Mouse (Mus musculus) CH12.LX (cell line): ENCODE measurements at regions not wholly inside any gene's neighbourhood (a gene's known extent, or its start where the extent isn't known, plus 50 kb on each side); places are given as distances from the start of the nearest gene placed in this dataset.

Source experiments
- DNase-seq: peaks from one replicate; pipeline ENCODE4 v3.0.0-alpha.2; 2013; ENCODE audit errors: extremely low read depth
- H3K27ac ChIP-seq: 2 replicates; pipeline ENCODE4 v1.5.1; 2012; ENCODE audit warnings: low read depth, mild to moderate bottlenecking, control low read depth, moderate library complexity; ENCODE audit not compliant: insufficient read depth
- H3K27me3 ChIP-seq: replicated peaks from 2 replicates; pipeline ENCODE3; 2012; ENCODE audit warnings: inconsistent platforms
- H3K36me3 ChIP-seq, 2 experiments: replicated peaks in 1 of 2; 2 replicates each; pipeline versions ENCODE3 to v1.6.1; 2012; ENCODE audit warnings: inconsistent platforms in 1 of 2, low read length in 1 of 2, mild to moderate bottlenecking in 1 of 2, mixed read lengths in 1 of 2, moderate library complexity in 1 of 2; ENCODE audit not compliant: control insufficient read depth in 1 of 2, insufficient read depth in 1 of 2
- H3K4me1 ChIP-seq, 2 experiments: 2 replicates each; pipeline ENCODE4 v1.6.1; 2012; ENCODE audit warnings: inconsistent platforms in 1 of 2, moderate library complexity in 1 of 2; ENCODE audit not compliant: insufficient read depth in 2 of 2, control insufficient read depth in 1 of 2
- H3K4me2 ChIP-seq: 2 replicates; pipeline ENCODE4 v1.6.1; 2012; ENCODE audit warnings: low read depth, mild to moderate bottlenecking, control low read depth; ENCODE audit not compliant: poor library complexity, insufficient read depth, severe bottlenecking
- H3K4me3 ChIP-seq, 3 experiments: fragments of 150-350 bp in 1 of 3; sonication (generic) in 1 of 3; replicated peaks in 1 of 3; 2 replicates each; pipeline versions ENCODE3 to v1.5.1; 2011 to 2012; ENCODE audit warnings: low read depth in 2 of 3, low read length in 2 of 3, mild to moderate bottlenecking in 2 of 3, moderate library complexity in 2 of 3, control low read depth in 1 of 3, improper control_type of control experiment in 1 of 3, inconsistent platforms in 1 of 3, mixed read lengths in 1 of 3; ENCODE audit not compliant: poor library complexity in 1 of 3
- H3K79me2 ChIP-seq: replicated peaks from 2 replicates; pipeline ENCODE4 v1.6.1; 2012; ENCODE audit warnings: mild to moderate bottlenecking, moderate library complexity; ENCODE audit not compliant: control insufficient read depth, poor library complexity, insufficient read depth, severe bottlenecking; ENCODE audit errors: extremely low read depth
- H3K9ac ChIP-seq: 2 replicates; pipeline ENCODE4 v1.6.1; 2012; ENCODE audit warnings: low read depth, mild to moderate bottlenecking, control low read depth, moderate library complexity; ENCODE audit not compliant: insufficient read depth
- H3K9me3 ChIP-seq: replicated peaks from 2 replicates; pipeline ENCODE3; 2012; ENCODE audit warnings: low read length, inconsistent platforms, mixed read lengths
- CHD1 ChIP-seq: IDR thresholded peaks from 2 replicates; pipeline ENCODE4 v1.6.1; 2012; ENCODE audit warnings: low read depth, low read length, improper control_type of control experiment, inconsistent platforms
- CHD2 ChIP-seq: IDR thresholded peaks from 2 replicates; pipeline ENCODE4 v1.6.1; 2011; ENCODE audit warnings: low read length, improper control_type of control experiment
- E2F4 ChIP-seq: IDR thresholded peaks from 2 replicates; pipeline ENCODE4 v1.6.1; 2011; ENCODE audit warnings: low read depth, low read length, improper control_type of control experiment; ENCODE audit not compliant: insufficient replicate concordance
- ELF1 ChIP-seq: IDR thresholded peaks from 2 replicates; pipeline ENCODE4 v1.6.1; 2014; ENCODE audit warnings: low read depth, mild to moderate bottlenecking, inconsistent platforms, low read length, improper control_type of control experiment
- EP300 ChIP-seq: IDR thresholded peaks from 2 replicates; pipeline ENCODE4 v1.6.1; 2011; ENCODE audit warnings: low read length, improper control_type of control experiment
- ETS1 ChIP-seq: conservative IDR thresholded peaks from 2 replicates; pipeline ENCODE4 v1.6.1; 2012; ENCODE audit warnings: low read depth, mild to moderate bottlenecking, inconsistent platforms, low read length, improper control_type of control experiment, moderate library complexity
- GABPA ChIP-seq: IDR thresholded peaks from 2 replicates; pipeline ENCODE4 v1.6.1; 2012; ENCODE audit warnings: low read depth, low read length, improper control_type of control experiment, inconsistent platforms; ENCODE audit not compliant: insufficient replicate concordance
- HCFC1 ChIP-seq: IDR thresholded peaks from 2 replicates; pipeline ENCODE4 v1.6.1; 2012; ENCODE audit warnings: low read depth, mild to moderate bottlenecking, inconsistent platforms, low read length, improper control_type of control experiment
- JUN ChIP-seq: IDR thresholded peaks from 2 replicates; pipeline ENCODE4 v1.6.1; 2011; ENCODE audit warnings: low read depth, mild to moderate bottlenecking, low read length, improper control_type of control experiment, moderate library complexity; ENCODE audit not compliant: insufficient read depth
- JUND ChIP-seq: conservative IDR thresholded peaks from 2 replicates; pipeline ENCODE4 v1.6.1; 2011; ENCODE audit warnings: low read depth, low read length, improper control_type of control experiment
- MAFK ChIP-seq: IDR thresholded peaks from 2 replicates; pipeline ENCODE4 v1.6.1; 2011; ENCODE audit warnings: low read length, improper control_type of control experiment; ENCODE audit not compliant: insufficient replicate concordance
- MEF2A ChIP-seq: IDR thresholded peaks from 2 replicates; pipeline ENCODE4 v1.6.1; 2014; ENCODE audit warnings: low read depth, mild to moderate bottlenecking, inconsistent platforms, low read length, improper control_type of control experiment, borderline replicate concordance
- NELFE ChIP-seq: IDR thresholded peaks from 2 replicates; pipeline ENCODE4 v1.6.1; 2011; ENCODE audit warnings: low read depth, low read length, improper control_type of control experiment
- NRF1 ChIP-seq: IDR thresholded peaks from 2 replicates; pipeline ENCODE4 v1.6.1; 2014; ENCODE audit warnings: low read depth, mild to moderate bottlenecking, inconsistent platforms, low read length, improper control_type of control experiment, moderate library complexity
- POLR2A ChIP-seq: IDR thresholded peaks from 2 replicates; pipeline ENCODE4 v1.6.1; 2011; ENCODE audit warnings: low read depth, mild to moderate bottlenecking, improper control_type of control experiment, low read length
- POLR2AphosphoS2 ChIP-seq: IDR thresholded peaks from 2 replicates; pipeline ENCODE4 v1.6.1; 2011; ENCODE audit warnings: low read depth, low read length, improper control_type of control experiment
- RAD21 ChIP-seq: IDR thresholded peaks from 2 replicates; pipeline ENCODE4 v1.6.1; 2011; ENCODE audit warnings: low read depth, mild to moderate bottlenecking, low read length, improper control_type of control experiment, moderate library complexity
- SIN3A ChIP-seq: IDR thresholded peaks from 2 replicates; pipeline ENCODE4 v1.6.1; 2012; ENCODE audit warnings: low read length, improper control_type of control experiment, inconsistent platforms
- SMC3 ChIP-seq: IDR thresholded peaks from 2 replicates; pipeline ENCODE4 v1.6.1; 2011; ENCODE audit warnings: low read depth, low read length, improper control_type of control experiment
- TCF12 ChIP-seq: IDR thresholded peaks from 2 replicates; pipeline ENCODE4 v1.6.1; 2014; ENCODE audit warnings: low read depth, mild to moderate bottlenecking, inconsistent platforms, low read length, improper control_type of control experiment
- USF1 ChIP-seq: IDR thresholded peaks from 2 replicates; pipeline ENCODE4 v1.6.1; 2014; ENCODE audit warnings: low read depth, mild to moderate bottlenecking, inconsistent platforms, low read length, improper control_type of control experiment
- ZC3H11A ChIP-seq: IDR thresholded peaks from 2 replicates; pipeline ENCODE4 v1.6.1; 2012; ENCODE audit warnings: low read depth, mild to moderate bottlenecking, inconsistent platforms, low read length, improper control_type of control experiment
- ZMIZ1 ChIP-seq: IDR thresholded peaks from 2 replicates; pipeline ENCODE4 v1.6.1; 2012; ENCODE audit warnings: low read depth, mild to moderate bottlenecking, inconsistent platforms, low read length, improper control_type of control experiment
- dilution Hi-C: fragments of 300-500 bp; cut with MboI; formaldehyde crosslinking; loops from 2 replicates; pipeline ENCODE4 v1.14.3; 2020; ENCODE audit warnings: low sequenced_read_pairs; ENCODE audit not compliant: extremely low pct_unique_long_range_greater_than_20kb, extremely low pct_ligation_motif_present
- in situ Hi-C: fragments of 300-500 bp; cut with MboI; formaldehyde crosslinking; loops from 3 replicates; pipeline ENCODE4 v1.14.3; 2019; ENCODE audit warnings: low sequenced_read_pairs, low pct_ligation_motif_present, low pct_unique_long_range_greater_than_20kb, mixed read lengths

GRCm38 (mm10) chr1:15959578-15959977 is 133.5 kb downstream of the 4930444P10Rik start:
- H3K4me3 ChIP-seq = no peak overlapping the region
- H3K4me2 ChIP-seq = no peak overlapping the region
- H3K9me3 ChIP-seq = no peaks in the 10 kb centered on the region
- no peaks in the 10 kb centered on the region for H3K36me3 ChIP-seq
- no peak overlapping the region for H3K9ac ChIP-seq
- H3K27me3 ChIP-seq = no peaks in the 10 kb centered on the region
- no peak overlapping the region for H3K27ac ChIP-seq
- DNase-seq = no peak
- no peaks in the 10 kb centered on the region for H3K79me2 ChIP-seq
- dilution Hi-C loops = no loop called here
- TF ChIP-seq JUN (no peak), TCF12 (no peak), SIN3A (no peak), POLR2A (no peak), NELFE (no peak), JUND (no peak), MAFK (no peak), GABPA (no peak)
- TF ChIP-seq, all 38 proteins: peak for 0
- in situ Hi-C loops = no loop called here
- H3K4me1 ChIP-seq = no peaks in the 10 kb centered on the region

- Histone ChIP-seq H3K4me3 (no peak overlapping the region), H3K9ac (no peak overlapping the region), H3K9me3 (no peaks in the 10 kb centered on the region), H3K4me2 (no peak overlapping the region), H3K4me1 (no peaks in the 10 kb centered on the region), H3K27me3 (no peaks in the 10 kb centered on the region), H3K27ac (no peak overlapping the region)
- dilution Hi-C loops (no loop called here), in situ Hi-C loops (no loop called here)
- DNase-seq = no peak
- TF ChIP-seq MEF2A = no peak
- TF ChIP-seq EP300 = no peak
- no peak for TF ChIP-seq ELF1
- no peak for TF ChIP-seq USF1
- no peak for TF ChIP-seq NELFE
- TF ChIP-seq JUND = no peak
- no peak for TF ChIP-seq SIN3A
- TF ChIP-seq SMC3 = no peak
- TF ChIP-seq MAFK = no peak
- TF ChIP-seq POLR2AphosphoS2 = no peak
- no peak for TF ChIP-seq CHD2
- TF ChIP-seq RAD21 = no peak
- TF ChIP-seq HCFC1 = no peak
- no peak for TF ChIP-seq ZMIZ1
- no peak for TF ChIP-seq ZC3H11A
- no peak for TF ChIP-seq CHD1
- no peak for TF ChIP-seq E2F4
- no peak for TF ChIP-seq NRF1
- TF ChIP-seq ETS1 = no peak
- TF ChIP-seq, all 38 proteins: peak for 0
- Histone ChIP-seq H3K36me3 (no peaks in the 10 kb centered on the region), H3K79me2 (no peaks in the 10 kb centered on the region)
These were observed 134.5 kb downstream of the 4930444P10Rik start for GRCm38 (mm10) chr1:15958661-15959060.
